Mouse (Mus musculus): ENCODE results near the gene Tcirg1.
A peak's percentile ranks its signal among the peaks of the same experiment; 100 is the strongest.

Tcirg1 gene

DNA sequence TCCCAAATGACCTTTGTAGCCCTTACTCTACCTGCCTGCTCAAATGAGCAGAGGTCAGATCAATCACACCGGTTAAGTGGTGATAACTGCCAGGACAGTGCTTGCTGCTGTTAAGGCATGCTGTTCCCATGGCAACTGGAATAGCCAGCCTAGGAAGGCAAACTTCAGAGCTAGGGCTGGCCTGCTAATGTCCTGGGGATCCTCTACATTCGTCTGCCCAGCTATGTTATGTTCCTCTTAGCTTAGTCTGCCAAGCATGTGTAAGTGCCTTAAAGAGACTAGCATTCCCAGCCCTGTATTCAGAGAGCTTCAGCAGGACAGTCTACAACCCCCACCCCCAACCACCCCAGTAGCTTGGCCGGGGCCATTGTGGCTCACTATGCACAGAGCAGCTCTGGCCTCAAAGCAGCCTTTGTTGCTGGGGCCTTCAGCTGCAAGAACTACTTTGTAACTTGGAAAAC is 11.7 kb downstream of the Tcirg1 start:
- no peak for DNase-seq

DNA sequence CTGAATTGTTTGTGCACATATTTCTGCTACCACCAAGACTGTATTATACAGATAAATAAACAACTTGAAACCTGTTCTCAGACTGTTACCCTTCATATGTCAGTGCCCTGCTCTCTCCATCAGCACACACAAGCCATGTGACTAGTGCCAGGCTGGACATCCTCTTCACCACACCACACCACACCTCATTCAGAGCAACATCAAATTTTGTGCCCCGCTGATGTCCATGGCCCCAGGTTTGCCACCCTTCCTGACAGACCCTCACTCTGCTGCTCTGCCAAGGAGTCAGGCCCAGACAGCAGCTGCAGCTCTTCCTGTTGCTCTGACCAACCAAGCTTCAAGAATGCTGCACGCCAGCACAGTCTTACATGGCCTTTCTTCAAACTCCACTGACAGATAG is 12.6 kb downstream of the Tcirg1 start:
- no peak for DNase-seq

DNA sequence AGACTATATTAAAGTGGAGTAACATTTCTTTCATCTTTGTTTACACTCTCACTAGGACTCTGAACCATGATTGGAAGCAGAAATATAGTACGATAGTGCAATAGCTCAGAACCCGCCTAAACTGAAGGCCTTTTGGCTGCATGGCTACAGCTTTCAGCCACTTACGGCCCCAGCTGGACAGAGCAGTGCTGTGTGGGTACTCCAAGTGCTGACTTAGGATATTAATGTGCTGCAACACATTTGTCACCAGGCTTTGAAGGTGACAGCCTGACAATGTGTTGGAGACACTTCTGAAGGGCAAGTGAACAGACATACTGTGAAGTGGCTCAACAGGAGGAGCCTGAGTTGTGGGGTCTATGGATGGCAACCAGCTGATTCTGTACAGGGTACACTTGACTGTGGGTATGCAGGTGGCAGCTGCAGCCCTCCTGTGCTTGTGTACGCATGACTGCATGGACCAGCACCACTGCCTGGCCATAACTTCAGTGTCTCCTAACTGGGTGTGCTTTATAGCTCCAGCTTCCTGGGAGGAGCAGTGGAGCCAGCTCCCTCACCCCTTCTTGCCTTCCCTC is 13.3 kb downstream of the Tcirg1 start:
- DNase-seq: no peak

DNA sequence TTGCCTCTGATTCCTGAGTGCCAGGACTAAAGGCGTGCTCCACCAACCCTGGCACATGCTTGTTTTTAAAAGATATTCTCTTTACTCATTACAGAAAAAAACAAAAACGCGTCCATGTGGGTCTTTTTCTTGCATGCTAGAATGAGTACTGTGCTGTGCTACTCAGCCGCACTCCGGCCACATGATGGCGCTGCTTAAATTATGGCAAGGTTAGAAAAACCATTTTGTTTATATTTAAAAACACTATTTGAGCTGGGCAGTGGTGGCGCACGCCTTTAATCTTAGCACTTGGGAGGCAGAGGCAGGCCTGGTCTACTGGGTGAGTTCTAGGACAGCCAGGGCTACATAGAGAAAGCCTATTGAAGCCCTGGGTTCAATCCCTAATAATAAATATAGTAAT is 16.8 kb downstream of the Tcirg1 start:
- no peak for DNase-seq

DNA sequence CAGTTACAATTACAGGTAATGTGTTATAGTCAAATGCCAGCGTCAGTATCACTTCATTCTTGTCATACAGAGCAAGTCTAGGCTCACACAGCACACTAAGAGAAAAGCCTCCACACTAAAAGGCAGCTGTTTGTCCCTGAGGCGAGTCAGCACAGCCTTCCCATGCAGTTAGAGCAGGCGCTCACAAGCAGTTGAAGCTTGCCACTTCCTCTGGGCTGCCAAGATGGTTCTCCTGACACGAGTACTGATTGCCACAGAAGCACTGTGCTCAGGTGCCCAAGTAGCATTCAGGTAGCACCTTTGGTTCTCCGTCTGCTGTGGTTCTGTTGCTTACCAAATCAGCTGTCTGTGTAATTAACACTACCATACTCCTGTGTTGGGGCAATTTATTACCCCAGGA is 17.8 kb downstream of the Tcirg1 start:
- DNase-seq: no peak

DNA sequence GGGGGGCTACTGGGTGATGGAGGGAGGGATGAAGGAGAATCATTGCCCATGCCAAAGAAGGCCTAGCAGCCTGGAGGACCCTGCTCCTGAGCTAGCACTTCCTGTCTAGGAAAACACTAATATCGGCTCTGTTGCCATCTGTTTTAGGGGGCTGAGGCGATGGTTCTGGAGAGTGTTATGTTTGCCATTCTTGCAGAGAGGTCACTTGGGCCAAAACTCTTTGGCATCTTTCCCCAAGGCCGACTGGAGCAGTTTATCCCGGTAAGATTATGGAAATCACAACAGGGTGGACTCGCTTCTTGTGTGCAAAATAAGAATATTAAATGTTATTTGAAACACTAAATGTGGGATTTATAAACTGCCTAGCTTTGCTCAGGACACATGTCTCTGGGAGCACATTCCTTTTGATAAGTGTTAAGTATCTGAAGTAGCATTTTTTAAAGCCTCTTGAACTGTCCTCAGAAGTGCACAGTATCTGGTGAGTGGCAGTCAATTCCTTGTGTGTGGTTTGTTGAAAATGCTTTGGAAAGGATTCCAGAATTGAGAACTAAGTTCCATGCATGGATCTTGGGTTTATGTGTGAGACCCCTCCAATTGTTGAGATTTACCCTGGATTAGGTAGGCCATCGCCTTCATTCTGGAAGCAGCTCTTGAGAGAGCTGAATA is 22.5 kb downstream of the Tcirg1 start:
- DNase-seq: no peak

DNA sequence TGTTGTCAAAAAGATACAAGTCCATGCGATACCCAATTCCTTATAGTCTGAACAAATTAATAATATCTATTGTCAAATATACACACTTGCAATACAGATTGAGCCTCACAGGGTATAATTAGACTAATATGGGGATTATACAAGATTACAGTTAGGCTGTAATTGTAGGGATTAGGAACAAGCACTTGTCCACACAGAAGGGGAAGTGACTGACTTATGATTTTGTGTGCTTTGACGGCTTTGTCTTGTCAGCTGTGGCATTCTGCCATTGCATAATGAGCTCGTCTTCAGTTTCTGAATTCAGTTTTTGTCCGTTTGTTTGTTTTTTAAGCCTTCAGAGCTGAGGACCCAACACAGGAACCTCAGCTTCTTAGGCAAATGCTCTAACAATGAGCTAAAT is 24.7 kb downstream of the Tcirg1 start:
- DNase-seq: no peak

DNA sequence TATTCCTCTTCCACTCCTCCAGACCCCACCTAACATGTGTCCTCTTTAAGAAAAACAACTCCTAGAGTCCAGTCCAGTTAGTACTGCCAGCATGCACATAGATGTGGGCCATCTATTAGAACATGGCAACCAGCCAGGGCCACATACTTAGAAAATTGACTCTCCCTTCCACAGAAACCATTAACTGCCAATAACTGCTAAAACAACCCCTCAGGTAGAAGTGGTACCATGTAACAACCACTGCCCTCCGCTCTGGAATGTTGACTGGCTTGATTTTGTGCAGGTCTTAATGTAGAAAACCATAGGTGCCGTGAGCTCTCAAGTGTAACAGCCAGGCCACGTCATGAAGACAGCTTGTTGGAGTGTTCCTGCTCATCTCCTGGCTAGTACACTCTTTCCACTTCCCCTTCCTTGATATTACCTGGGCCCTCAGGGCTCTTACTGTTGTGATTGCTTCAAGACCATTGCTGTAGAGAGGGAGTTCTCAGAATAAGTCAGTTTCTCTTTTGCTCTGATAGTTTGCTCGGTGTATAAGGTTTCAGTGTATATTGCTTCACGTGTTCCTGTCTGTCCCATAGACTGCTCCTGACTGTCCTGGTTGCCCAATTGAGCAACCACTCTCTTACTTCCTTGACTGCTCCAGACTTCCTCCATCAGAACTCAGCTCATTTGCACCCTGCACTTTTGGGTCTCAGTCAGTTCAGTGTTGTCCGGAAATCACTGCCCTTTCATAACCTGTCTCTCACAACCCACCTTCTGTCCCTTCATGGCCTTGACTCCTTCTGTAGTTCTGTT is 26.7 kb downstream of the Tcirg1 start:
- no peak for DNase-seq

DNA sequence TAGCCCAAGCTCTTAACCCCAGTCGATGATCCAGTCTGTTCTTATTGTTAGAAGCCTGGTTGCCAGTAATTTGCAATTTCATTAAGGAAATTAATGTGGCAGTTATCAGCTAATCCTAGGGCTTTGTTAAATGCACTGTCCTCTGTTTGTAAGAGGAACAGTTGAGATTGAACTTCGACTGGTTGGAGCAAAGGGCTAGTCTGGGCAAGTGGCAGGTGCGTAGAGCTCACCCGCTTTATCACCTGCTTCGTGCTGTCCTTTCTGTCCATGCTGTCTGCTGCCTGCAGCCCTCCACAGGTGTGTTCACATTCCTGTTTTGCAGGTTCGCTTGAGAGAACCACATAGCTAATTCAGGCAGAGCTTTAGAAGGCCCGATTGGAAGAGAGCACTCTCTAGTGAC is 31.9 kb downstream of the Tcirg1 start:
- no peak for DNase-seq

DNA sequence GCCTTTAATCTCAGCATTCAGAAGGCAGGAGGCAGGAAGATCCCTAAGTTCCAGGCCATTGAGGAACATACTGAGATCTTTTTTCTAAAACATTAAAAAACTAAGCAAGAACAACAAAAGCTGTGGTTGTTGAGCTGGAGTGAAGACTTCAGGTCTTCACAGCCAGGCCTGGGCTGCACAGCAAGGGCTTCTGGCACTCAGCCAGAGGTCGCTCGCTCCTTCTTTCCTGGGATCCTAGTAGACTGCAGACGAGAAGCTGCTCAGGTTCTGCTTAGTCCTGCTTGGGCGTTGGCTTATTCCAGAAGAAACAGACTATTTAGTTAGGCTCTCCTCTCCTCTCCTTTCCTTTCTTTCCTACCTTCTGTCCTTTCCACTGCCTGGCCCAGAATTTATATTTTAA is 34.6 kb downstream of the Tcirg1 start:
- peak; percentile 55 to 64 for DNase-seq

DNA sequence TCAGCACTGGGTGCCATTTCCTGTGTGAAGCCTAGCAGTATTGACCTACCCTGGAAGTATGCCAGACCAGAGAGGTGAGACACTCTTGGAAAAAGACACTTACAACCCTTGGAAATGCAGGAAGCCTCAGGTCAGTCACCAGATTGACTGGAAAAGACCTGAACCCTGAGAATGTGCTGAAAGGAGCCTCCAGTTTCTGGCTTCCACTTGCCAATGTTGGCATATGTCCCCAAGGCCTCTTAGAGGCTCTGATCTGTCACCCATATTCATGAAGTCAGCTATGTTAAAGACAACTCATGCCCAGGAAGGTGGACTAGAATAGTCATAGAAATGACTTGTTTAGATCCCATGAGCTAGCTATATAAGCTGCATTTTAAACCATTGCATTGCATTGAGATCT is 35.5 kb downstream of the Tcirg1 start:
- DNase-seq: no peak

DNA sequence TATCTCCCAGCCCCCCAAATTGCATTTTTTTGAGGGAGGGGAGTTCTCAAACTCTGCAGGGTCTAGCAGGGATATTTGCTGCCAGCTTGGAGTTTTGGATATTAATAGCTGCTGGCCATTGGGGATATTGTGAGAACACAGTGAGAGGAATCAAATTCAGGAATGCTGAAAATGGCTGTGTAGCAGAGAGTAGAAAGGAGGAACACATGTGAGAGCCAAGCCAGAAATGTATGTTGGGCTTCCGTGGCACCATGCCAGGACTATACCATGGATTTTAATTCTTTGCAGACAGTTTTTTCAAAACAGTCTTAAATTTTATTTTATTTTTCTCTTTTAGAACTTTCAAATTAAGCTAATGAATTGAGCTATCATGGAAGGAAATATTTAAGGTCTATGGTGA is 38.6 kb downstream of the Tcirg1 start:
- no peak for DNase-seq

DNA sequence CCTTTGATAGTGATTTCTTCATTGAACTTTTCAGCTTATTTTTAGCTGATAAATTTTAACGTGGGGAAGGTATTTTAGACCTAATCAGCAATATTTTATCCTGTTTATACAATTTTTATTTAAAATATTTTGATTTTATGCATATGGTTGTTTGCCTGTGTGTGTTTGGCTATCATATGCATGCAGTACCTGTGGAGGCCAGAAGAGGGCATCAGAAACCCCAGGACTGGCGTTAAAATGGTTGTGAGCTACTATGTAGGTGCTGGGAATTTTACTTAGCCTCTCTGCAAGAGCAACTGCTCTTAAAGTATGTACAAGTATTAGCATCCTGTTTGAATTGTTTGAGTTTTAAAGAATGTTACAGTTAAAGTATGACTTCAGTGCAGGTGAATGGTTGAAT is 42.0 kb downstream of the Tcirg1 start:
- DNase-seq: no peak

DNA sequence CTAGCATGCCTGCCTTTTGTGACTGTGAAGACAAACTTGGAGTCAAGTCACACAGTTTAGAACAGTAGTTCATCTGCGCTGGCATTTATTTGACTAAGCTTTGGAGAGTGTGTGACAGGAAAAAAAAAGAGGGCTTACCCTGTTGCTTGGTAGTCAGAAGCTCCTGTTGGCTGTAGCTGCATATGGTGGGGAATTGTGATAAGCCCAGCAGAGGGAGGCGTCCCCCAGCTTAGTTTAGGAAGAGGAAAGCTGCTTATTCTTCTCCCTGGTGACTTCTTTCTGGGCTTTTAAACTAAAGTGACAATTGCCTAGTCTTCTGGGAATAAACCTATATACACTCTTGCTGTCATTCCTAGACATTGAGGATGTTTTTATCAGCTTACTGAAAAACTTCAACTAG is 44.2 kb downstream of the Tcirg1 start:
- DNase-seq: no peak

DNA sequence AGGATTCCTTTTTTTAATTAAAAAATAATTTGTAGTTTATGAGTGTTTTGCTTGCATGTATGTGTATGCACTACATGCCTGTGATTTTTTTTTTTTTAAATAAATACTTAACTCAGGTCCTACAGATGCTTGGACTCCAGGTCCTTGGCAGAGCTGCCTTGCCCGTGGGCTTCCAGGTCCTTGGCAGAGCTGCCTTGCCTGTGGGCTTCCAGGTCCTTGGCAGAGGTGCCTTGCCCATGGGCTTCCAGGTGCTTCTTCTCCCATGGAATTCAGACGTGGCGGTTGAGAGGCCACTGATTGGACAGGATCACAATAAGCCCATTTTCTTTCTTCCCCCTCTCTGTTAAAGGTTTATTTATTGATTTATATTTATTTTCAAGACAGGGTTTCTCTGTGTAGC is 49.7 kb downstream of the Tcirg1 start:
- peak in 1 of 2 experiments; percentile 44 for DNase-seq

DNA sequence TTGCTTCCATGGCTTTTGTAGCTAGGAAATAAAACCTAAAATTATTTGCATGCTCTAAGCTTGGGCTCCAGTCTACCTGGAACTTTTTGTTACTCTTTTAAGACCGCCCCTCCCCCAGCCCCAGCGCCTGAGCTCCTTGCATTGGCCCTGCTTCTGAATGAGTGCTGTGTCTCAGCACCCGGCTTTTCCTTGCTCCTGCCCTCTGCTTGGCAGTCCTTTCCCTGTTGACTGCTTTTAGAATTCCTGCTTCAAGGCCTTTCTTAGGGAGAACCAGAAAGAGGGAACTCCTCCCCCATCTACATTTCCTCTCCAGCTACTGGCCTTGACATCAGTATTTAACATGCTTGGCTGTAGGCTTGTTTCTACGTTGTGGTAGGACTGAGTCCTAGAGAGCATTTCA is 51.3 kb downstream of the Tcirg1 start:
- peak in 1 of 2 experiments; percentile 30 for DNase-seq

DNA sequence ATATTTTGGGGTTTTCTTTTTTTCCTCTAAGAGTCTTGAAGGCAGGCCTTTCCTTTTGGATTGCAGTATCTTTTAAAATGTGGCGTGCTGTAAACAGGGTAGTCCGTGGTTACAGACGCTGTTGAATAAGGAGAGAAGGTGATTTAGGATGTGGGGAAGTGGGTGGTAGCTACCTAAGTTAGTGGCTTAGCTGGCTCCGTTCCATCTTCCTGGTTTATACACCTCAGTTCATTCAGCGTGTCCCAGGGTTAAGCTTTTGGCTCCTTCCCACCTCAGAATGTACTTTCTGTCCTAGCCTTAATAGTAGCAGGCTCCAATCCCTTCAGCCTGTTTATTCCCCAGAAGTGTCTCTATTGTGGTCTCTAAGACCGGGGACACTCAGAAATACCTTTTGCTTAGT is 51.8 kb downstream of the Tcirg1 start:
- no peak for DNase-seq

DNA sequence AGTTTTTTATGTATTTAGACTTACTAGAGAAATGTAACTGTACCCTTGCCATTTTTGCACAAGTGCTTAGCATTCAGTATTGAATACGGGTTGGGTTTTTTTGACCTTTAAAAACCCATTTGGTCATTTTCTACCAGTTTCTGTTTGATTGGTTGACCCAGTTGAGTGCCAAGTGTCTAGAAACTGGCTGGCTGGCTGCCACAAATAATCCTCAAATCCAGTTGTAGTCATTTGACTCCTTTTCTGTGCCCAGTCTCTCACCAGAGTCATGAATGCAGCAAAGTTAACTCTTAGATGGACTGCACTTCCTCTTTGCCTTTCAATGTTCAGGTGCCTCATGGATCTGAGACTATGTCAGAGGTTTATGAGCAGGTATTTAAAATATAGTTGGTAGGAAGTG is 53.0 kb downstream of the Tcirg1 start:
- peak in 1 of 2 experiments; percentile 39 for DNase-seq

DNA sequence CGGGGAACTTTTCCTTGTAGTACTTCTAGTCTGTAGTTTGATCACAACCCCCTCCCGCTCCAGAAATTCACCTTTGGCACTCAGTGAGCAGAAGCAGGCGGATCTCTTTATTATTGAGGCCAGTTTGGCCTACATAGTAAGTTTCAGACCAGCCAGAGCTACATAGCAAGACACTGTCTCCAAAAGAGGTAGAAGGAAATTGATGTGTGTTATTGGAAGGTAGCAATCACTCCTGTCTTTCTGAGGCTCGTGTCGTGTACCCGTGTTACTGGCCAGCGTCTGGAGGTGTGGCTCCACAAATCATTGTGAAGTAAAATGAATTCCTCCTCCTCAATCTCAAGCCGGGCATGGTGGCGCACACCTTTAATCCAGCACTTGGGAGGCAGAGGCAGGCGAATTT is 53.8 kb downstream of the Tcirg1 start:
- no peak for DNase-seq

DNA sequence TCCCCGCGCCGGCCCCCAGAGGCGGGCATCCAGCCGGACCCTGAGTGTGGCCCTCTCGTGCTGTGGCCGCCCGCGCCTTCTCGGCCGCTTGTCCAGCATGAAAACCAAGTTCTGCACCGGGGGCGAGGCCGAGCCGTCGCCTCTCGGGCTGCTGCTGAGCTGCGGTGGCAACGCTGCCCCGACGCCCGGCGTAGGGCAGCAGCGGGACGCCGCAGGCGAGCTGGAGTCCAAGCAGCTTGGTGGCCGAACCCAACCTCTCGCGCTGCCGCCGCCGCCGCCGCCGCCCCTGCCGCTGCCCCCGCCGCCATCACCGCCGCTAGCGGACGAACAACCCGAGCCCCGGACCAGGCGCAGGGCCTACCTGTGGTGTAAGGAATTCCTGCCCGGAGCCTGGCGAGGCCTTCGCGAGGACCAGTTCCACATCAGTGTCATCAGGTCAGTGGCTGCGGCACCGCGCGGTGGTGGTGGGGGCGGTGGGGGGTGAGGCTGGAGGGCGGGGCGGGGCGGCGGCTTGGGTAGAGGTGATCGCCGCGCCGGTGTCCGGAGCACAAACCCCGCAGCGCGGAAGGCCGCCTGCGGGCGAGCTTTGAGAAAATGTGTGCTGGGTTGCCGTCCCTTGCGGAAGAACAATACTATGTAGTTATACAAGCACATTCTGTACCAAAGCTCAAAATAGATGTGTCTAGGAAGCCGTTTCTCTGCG is 54.8 kb downstream of the Tcirg1 start:
- DNase-seq: peak; percentile 65 to 66

DNA sequence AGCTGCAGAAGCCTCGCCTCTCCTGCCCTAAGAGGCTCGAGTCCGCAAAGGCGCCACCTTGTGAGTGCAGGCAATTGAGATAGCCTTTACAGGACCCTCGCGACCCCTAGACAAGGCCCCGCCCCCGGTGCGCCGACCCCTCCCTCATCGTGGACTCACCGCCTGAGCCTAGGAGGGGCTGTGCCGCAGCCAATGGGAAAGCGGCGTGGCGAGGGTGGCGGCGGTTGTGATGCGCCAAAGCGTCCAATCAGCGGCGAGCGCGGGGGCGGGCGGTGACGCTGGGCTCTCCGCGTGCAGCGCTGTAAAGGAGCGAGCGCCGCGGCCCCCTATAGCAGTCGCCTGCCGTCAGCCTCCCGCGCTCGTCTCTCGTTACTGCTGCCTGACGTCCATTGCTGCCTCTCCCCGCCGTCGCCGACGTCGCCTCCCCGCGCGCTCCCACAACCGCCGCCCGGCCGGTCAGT is 55.4 kb downstream of the Tcirg1 start, which contains the start of gene Chka:
Gene Chka (plus strand): TSS at position 272 of the 461 bp plus-strand sequence.
- peak; percentile 97 to 98 for DNase-seq

DNA sequence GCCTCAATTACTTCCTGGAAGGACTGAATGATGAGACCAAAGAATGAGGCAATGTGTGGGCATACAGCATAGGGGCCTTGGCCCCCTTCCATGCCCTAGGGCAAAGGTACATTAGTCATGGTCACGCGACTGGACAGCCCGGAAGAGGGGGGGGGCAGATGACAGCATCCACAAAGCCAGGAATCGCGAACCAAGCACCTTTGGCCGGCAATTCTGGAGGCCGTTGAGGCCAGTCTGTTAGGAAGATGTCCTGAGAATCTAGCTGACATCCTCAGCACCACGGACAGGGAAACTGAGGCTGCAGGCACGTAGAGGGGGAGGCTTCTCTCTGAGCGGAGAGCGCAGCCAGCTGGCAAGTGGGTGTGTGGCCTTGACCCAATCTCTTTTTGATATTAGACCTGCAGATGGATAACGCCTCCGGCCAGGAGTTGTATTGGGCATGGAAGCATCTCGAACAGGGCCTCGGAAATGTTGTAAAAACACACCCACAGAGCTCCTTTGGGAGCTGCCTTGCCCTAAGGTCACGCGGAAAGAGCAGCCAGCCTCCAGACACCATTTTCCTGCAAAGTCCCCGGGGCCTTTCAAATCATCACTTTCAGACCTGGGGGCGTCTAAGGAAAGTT is 56.0 kb downstream of the Tcirg1 start:
- DNase-seq: peak; percentile 54 to 57

DNA sequence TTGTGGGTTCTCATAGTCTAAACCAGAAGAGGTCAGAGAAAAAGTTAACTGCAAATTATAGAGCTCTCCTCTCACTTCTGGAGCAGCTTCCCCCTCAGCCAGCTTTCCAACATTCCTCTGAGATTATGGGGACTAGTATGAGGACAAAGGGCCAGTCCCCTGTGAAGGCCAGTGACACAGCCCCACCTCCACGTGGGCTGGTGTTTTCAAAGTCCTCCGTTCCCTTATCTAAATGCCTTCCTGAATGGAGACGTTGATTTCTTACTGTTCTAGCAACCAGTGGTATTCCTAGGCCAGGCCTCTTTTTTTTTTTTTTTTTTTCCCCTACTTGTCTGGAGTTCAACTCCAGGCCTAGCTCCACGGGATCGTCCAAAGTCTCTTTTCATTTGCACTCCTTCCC is 56.9 kb downstream of the Tcirg1 start:
- no peak for DNase-seq

Measured in cerebellum, postnatal 36 days (tissue).